Mouse (Mus musculus): ENCODE measurements around the gene Pcsk4. TPM values are rescaled to one million over a fixed set of nuclear protein-coding genes. Genes with fewer than 3 reads are reported as not detected.

Pcsk4 gene
- total and polyA plus RNA-seq, 3 experiments, result 0.46 to 1.1 TPM; not detected in 1

GRCm38 (mm10) chr10:80367954-80368353, 38.7 kb upstream of the Pcsk4 start:
- H3K27me3 ChIP-seq (replicated peaks), result peaks cover 59% of the 10 kb centered on the region
- no peak overlapping the region for H3K9ac ChIP-seq (ENCODE audit: insufficient read depth, low read depth)
- no peaks in the 10 kb centered on the region for H3K36me3 ChIP-seq (replicated peaks in 1 of 2; ENCODE audit: control insufficient read depth in 1 of 2, insufficient read depth in 1 of 2, low read length in 1 of 2)
- no peak overlapping the region for H3K4me3 ChIP-seq (replicated peaks in 1 of 3; ENCODE audit: low read depth in 2 of 3, low read length in 2 of 3, poor library complexity in 1 of 3)
- no peak for TF ChIP-seq MXI1 (IDR thresholded peaks at IDR 0.05; ENCODE audit: low read depth, low read length)
- TF ChIP-seq USF2 (conservative IDR thresholded peaks at IDR 0.05; ENCODE audit: low read depth, low read length), result no peak
- no peak for TF ChIP-seq MYC (IDR thresholded peaks at IDR 0.05; ENCODE audit: low read depth, low read length)
- no peak for TF ChIP-seq SIN3A (IDR thresholded peaks at IDR 0.05; ENCODE audit: low read length)
- no peak for TF ChIP-seq CHD2 (IDR thresholded peaks at IDR 0.05; ENCODE audit: low read length)
- no peak for TF ChIP-seq POLR2A (IDR thresholded peaks at IDR 0.05; ENCODE audit: low read depth, low read length)
- no peak for TF ChIP-seq ZNF384 (IDR thresholded peaks at IDR 0.05; ENCODE audit: low read depth, low read length)
- in situ Hi-C loops (cut with MboI; ENCODE audit: low pct_ligation_motif_present, low pct_unique_long_range_greater_than_20kb, low sequenced_read_pairs), result no loop called here
- H3K79me2 ChIP-seq (replicated peaks; ENCODE audit: control insufficient read depth, extremely low read depth, insufficient read depth, poor library complexity, severe bottlenecking), result no peaks in the 10 kb centered on the region
- DNase-seq (ENCODE audit: extremely low read depth), result no peak
- H3K4me2 ChIP-seq (ENCODE audit: insufficient read depth, low read depth, poor library complexity, severe bottlenecking), result no peak overlapping the region
- peaks cover 9% of the 10 kb centered on the region for H3K9me3 ChIP-seq (replicated peaks; ENCODE audit: low read length)
- dilution Hi-C loops (cut with MboI; ENCODE audit: extremely low pct_ligation_motif_present, extremely low pct_unique_long_range_greater_than_20kb, low sequenced_read_pairs), result no loop called here
- H3K27ac ChIP-seq (ENCODE audit: insufficient read depth, low read depth), result no peak overlapping the region
- peaks cover 6 to 15% of the 10 kb centered on the region in 2 experiments for H3K4me1 ChIP-seq (ENCODE audit: control insufficient read depth in 1 of 2, insufficient read depth in 2 of 2)

DNA sequence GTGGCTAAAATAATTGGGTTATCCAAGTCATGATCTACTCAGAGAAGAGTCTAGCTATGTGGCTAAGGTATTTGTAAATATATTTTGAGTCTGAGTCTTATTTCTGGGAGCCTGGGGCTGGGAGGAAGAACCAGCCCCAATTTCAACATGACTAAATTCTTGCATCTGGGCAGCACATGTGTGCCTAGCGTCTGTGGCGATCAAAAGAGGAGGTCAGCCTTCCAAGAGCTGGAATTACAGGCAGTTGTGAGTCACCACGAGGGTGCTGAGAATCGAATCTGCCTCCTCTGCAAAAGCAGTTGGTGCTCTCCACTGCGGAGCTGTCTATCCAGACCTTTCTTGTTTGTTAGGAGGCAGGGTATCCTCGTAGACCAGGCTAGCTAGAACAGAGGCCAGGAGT, 36.4 kb upstream of the Pcsk4 start:
- H3K27me3 ChIP-seq (replicated peaks), result peaks cover 67% of the 10 kb centered on the region
- H3K4me1 ChIP-seq (ENCODE audit: control insufficient read depth in 1 of 2, insufficient read depth in 2 of 2), result no peaks in the 10 kb centered on the region
- H3K9ac ChIP-seq (ENCODE audit: insufficient read depth, low read depth), result no peak overlapping the region
- no peak overlapping the region for H3K4me3 ChIP-seq (replicated peaks in 1 of 3; ENCODE audit: low read depth in 2 of 3, low read length in 2 of 3, poor library complexity in 1 of 3)
- no peak for TF ChIP-seq EP300 (IDR thresholded peaks at IDR 0.05; ENCODE audit: low read length)
- TF ChIP-seq UBTF (IDR thresholded peaks at IDR 0.05; ENCODE audit: low read depth, low read length), result no peak
- no peak for TF ChIP-seq ELF1 (IDR thresholded peaks at IDR 0.05; ENCODE audit: low read depth, low read length)
- no peak for TF ChIP-seq USF2 (conservative IDR thresholded peaks at IDR 0.05; ENCODE audit: low read depth, low read length)
- TF ChIP-seq E2F4 (IDR thresholded peaks at IDR 0.05; ENCODE audit: insufficient replicate concordance, low read depth, low read length), result no peak
- no peak for TF ChIP-seq PAX5 (IDR thresholded peaks at IDR 0.05; ENCODE audit: low read length)
- TF ChIP-seq IRF4 (IDR thresholded peaks at IDR 0.05; ENCODE audit: low read depth, low read length), result no peak
- no peak for TF ChIP-seq JUND (conservative IDR thresholded peaks at IDR 0.05; ENCODE audit: low read depth, low read length)
- no peak for TF ChIP-seq MAFK (IDR thresholded peaks at IDR 0.05; ENCODE audit: insufficient replicate concordance, low read length)
- H3K9me3 ChIP-seq (replicated peaks; ENCODE audit: low read length), result peaks cover 22% of the 10 kb centered on the region
- H3K36me3 ChIP-seq (replicated peaks in 1 of 2; ENCODE audit: control insufficient read depth in 1 of 2, insufficient read depth in 1 of 2, low read length in 1 of 2), result no peaks in the 10 kb centered on the region
- DNase-seq (ENCODE audit: extremely low read depth), result no peak
- no peaks in the 10 kb centered on the region for H3K79me2 ChIP-seq (replicated peaks; ENCODE audit: control insufficient read depth, extremely low read depth, insufficient read depth, poor library complexity, severe bottlenecking)
- in situ Hi-C loops (cut with MboI; ENCODE audit: low pct_ligation_motif_present, low pct_unique_long_range_greater_than_20kb, low sequenced_read_pairs), result no loop called here
- H3K4me2 ChIP-seq (ENCODE audit: insufficient read depth, low read depth, poor library complexity, severe bottlenecking), result no peak overlapping the region
- dilution Hi-C loops (cut with MboI; ENCODE audit: extremely low pct_ligation_motif_present, extremely low pct_unique_long_range_greater_than_20kb, low sequenced_read_pairs), result no loop called here
- H3K27ac ChIP-seq (ENCODE audit: insufficient read depth, low read depth), result no peak overlapping the region

DNA sequence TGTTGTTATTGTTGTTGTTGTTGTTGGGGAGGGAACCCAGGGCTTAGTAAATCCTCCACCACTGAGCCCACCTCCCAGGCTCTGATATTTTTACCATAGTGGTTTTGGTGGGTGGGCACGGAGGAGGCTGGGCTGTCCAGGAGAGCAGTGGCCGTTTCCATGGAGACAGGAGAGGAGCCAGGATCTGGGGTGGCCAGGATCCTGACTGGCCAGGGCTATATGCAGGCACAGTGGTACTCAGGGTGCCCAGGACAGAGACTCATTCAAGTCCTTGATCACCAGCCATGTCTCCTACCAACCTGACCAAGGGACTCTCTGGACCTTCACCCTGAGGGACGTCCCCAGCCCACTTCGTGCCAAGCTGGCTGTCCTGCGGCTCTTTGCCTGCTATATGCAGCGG, 34.4 kb upstream of the Pcsk4 start:
- Histone ChIP-seq H3K9ac (ENCODE audit: insufficient read depth, low read depth) (no peak overlapping the region), H3K36me3 (replicated peaks in 1 of 2; ENCODE audit: control insufficient read depth in 1 of 2, insufficient read depth in 1 of 2, low read length in 1 of 2) (no peaks in the 10 kb centered on the region), H3K4me3 (replicated peaks in 1 of 3; ENCODE audit: low read depth in 2 of 3, low read length in 2 of 3, poor library complexity in 1 of 3) (no peak overlapping the region), H3K27me3 (replicated peaks) (peaks cover 79% of the 10 kb centered on the region), H3K9me3 (replicated peaks; ENCODE audit: low read length) (peaks cover 22% of the 10 kb centered on the region), H3K27ac (ENCODE audit: insufficient read depth, low read depth) (no peak overlapping the region), H3K4me2 (ENCODE audit: insufficient read depth, low read depth, poor library complexity, severe bottlenecking) (no peak overlapping the region), H3K79me2 (replicated peaks; ENCODE audit: control insufficient read depth, extremely low read depth, insufficient read depth, poor library complexity, severe bottlenecking) (no peaks in the 10 kb centered on the region), H3K4me1 (ENCODE audit: control insufficient read depth in 1 of 2, insufficient read depth in 2 of 2) (no peaks in the 10 kb centered on the region)
- in situ Hi-C loops (cut with MboI; ENCODE audit: low pct_ligation_motif_present, low pct_unique_long_range_greater_than_20kb, low sequenced_read_pairs) (no loop called here), dilution Hi-C loops (cut with MboI; ENCODE audit: extremely low pct_ligation_motif_present, extremely low pct_unique_long_range_greater_than_20kb, low sequenced_read_pairs) (no loop called here)
- TF ChIP-seq CHD2 (IDR thresholded peaks at IDR 0.05; ENCODE audit: low read length), result no peak
- DNase-seq (ENCODE audit: extremely low read depth), result no peak
